Mouse (Mus musculus): ENCODE data around the gene Fyb2. TPM values are rescaled to one million over a fixed set of nuclear protein-coding genes. Genes with fewer than 3 reads are reported as not detected.

The Fyb2 gene
- polyA plus RNA-seq, 2 experiments, result 0.06 to 0.10 TPM

GRCm38 (mm10) chr4:104948886-104949285 is 35.6 kb downstream of the Fyb2 start:
- DNase-seq (ENCODE audit: low read depth in 3 of 3, low spot score in 3 of 3) (no peak), ATAC-seq (ENCODE audit: insufficient read depth) (no peak)
- no peaks in the 10 kb centered on the region for H3K36me3 ChIP-seq (replicated peaks; ENCODE audit: control insufficient read depth, insufficient read depth, low read depth)
- H3K4me2 ChIP-seq (ENCODE audit: low read depth), result no peak overlapping the region
- no peaks in the 10 kb centered on the region for H3K4me1 ChIP-seq (replicated peaks; ENCODE audit: control insufficient read depth in 2 of 2, insufficient read depth in 2 of 2, low read length in 1 of 2)
- no peak overlapping the region for H3K4me3 ChIP-seq (ENCODE audit: insufficient read depth in 1 of 2, low read depth in 2 of 2, low read length in 2 of 2)
- no peak overlapping the region for H3K27ac ChIP-seq
- H3K9ac ChIP-seq (replicated peaks), result no peak overlapping the region
- WGBS (ENCODE audit: insufficient replicate concordance), result 54% methylated on average over 4 of the region's 4 CpGs
- H3K27me3 ChIP-seq (ENCODE audit: control insufficient read depth, insufficient read depth, low read length), result no peaks in the 10 kb centered on the region
- TF ChIP-seq CTCF (IDR thresholded peaks at IDR 0.05; ENCODE audit: low read depth) (no peak), EP300 (IDR thresholded peaks at IDR 0.05; ENCODE audit: low read depth) (no peak)
- H3K9me3 ChIP-seq (ENCODE audit: control insufficient read depth, low read length), result no peaks in the 10 kb centered on the region

GRCm38 (mm10) chr4:104949304-104949703 is 36.0 kb downstream of the Fyb2 start:
- no peak for TF ChIP-seq CTCF (IDR thresholded peaks at IDR 0.05; ENCODE audit: low read depth)
- no peak for TF ChIP-seq EP300 (IDR thresholded peaks at IDR 0.05; ENCODE audit: low read depth)
- 50% methylated on average over 3 of the region's 3 CpGs for WGBS (ENCODE audit: insufficient replicate concordance)
- Histone ChIP-seq H3K9me3 (ENCODE audit: control insufficient read depth, low read length) (no peaks in the 10 kb centered on the region), H3K9ac (replicated peaks) (no peak overlapping the region), H3K27ac (no peak overlapping the region), H3K4me2 (ENCODE audit: low read depth) (no peak overlapping the region), H3K4me1 (replicated peaks; ENCODE audit: control insufficient read depth in 2 of 2, insufficient read depth in 2 of 2, low read length in 1 of 2) (no peaks in the 10 kb centered on the region), H3K36me3 (replicated peaks; ENCODE audit: control insufficient read depth, insufficient read depth, low read depth) (no peaks in the 10 kb centered on the region), H3K27me3 (ENCODE audit: control insufficient read depth, insufficient read depth, low read length) (no peaks in the 10 kb centered on the region), H3K4me3 (ENCODE audit: insufficient read depth in 1 of 2, low read depth in 2 of 2, low read length in 2 of 2) (no peak overlapping the region)
- ATAC-seq (ENCODE audit: insufficient read depth), result no peak
- DNase-seq (ENCODE audit: low read depth in 3 of 3, low spot score in 3 of 3), result no peak

- DNase-seq (ENCODE audit: low read depth in 3 of 3, low spot score in 3 of 3) (no peak), ATAC-seq (ENCODE audit: insufficient read depth) (no peak)
- no peak overlapping the region for H3K4me2 ChIP-seq (ENCODE audit: low read depth)
- no peak overlapping the region for H3K9ac ChIP-seq (replicated peaks)
- WGBS (ENCODE audit: insufficient replicate concordance), result 54% methylated on average over 4 of the region's 4 CpGs
- H3K4me1 ChIP-seq (replicated peaks; ENCODE audit: control insufficient read depth in 2 of 2, insufficient read depth in 2 of 2, low read length in 1 of 2), result no peaks in the 10 kb centered on the region
- no peak for TF ChIP-seq EP300 (IDR thresholded peaks at IDR 0.05; ENCODE audit: low read depth)
- TF ChIP-seq CTCF (IDR thresholded peaks at IDR 0.05; ENCODE audit: low read depth), result no peak
- no peaks in the 10 kb centered on the region for H3K36me3 ChIP-seq (replicated peaks; ENCODE audit: control insufficient read depth, insufficient read depth, low read depth)
- no peaks in the 10 kb centered on the region for H3K9me3 ChIP-seq (ENCODE audit: control insufficient read depth, low read length)
- H3K4me3 ChIP-seq (ENCODE audit: insufficient read depth in 1 of 2, low read depth in 2 of 2, low read length in 2 of 2), result no peak overlapping the region
- no peaks in the 10 kb centered on the region for H3K27me3 ChIP-seq (ENCODE audit: control insufficient read depth, insufficient read depth, low read length)
- no peak overlapping the region for H3K27ac ChIP-seq
Measured at GRCm38 (mm10) chr4:104951280-104951878, 38.1 kb downstream of the Fyb2 start.

- no peaks in the 10 kb centered on the region for H3K27me3 ChIP-seq (ENCODE audit: control insufficient read depth, insufficient read depth, low read length)
- no peak overlapping the region for H3K9ac ChIP-seq (replicated peaks)
- WGBS (ENCODE audit: insufficient replicate concordance), result 51% methylated on average over 7 of the region's 7 CpGs
- H3K36me3 ChIP-seq (replicated peaks; ENCODE audit: control insufficient read depth, insufficient read depth, low read depth), result no peaks in the 10 kb centered on the region
- no peak overlapping the region for H3K4me2 ChIP-seq (ENCODE audit: low read depth)
- TF ChIP-seq EP300 (IDR thresholded peaks at IDR 0.05; ENCODE audit: low read depth), result no peak
- no peak for TF ChIP-seq CTCF (IDR thresholded peaks at IDR 0.05; ENCODE audit: low read depth)
- no peak overlapping the region for H3K4me3 ChIP-seq (ENCODE audit: insufficient read depth in 1 of 2, low read depth in 2 of 2, low read length in 2 of 2)
- DNase-seq (ENCODE audit: low read depth in 3 of 3, low spot score in 3 of 3) (no peak), ATAC-seq (ENCODE audit: insufficient read depth) (no peak)
- H3K9me3 ChIP-seq (ENCODE audit: control insufficient read depth, low read length), result no peaks in the 10 kb centered on the region
- no peaks in the 10 kb centered on the region for H3K4me1 ChIP-seq (replicated peaks; ENCODE audit: control insufficient read depth in 2 of 2, insufficient read depth in 2 of 2, low read length in 1 of 2)
- no peak overlapping the region for H3K27ac ChIP-seq
Measured at GRCm38 (mm10) chr4:104956691-104957090, 43.4 kb downstream of the Fyb2 start.

- H3K4me1 ChIP-seq (replicated peaks; ENCODE audit: control insufficient read depth in 2 of 2, insufficient read depth in 2 of 2, low read length in 1 of 2), result no peaks in the 10 kb centered on the region
- DNase-seq (ENCODE audit: low read depth in 3 of 3, low spot score in 3 of 3) (no peak), ATAC-seq (ENCODE audit: insufficient read depth) (no peak)
- H3K9me3 ChIP-seq (ENCODE audit: control insufficient read depth, low read length), result no peaks in the 10 kb centered on the region
- WGBS (ENCODE audit: insufficient replicate concordance), result 63% methylated on average over 5 of the region's 5 CpGs
- H3K36me3 ChIP-seq (replicated peaks; ENCODE audit: control insufficient read depth, insufficient read depth, low read depth), result no peaks in the 10 kb centered on the region
- no peaks in the 10 kb centered on the region for H3K27me3 ChIP-seq (ENCODE audit: control insufficient read depth, insufficient read depth, low read length)
- no peak overlapping the region for H3K9ac ChIP-seq (replicated peaks)
- H3K4me2 ChIP-seq (ENCODE audit: low read depth), result no peak overlapping the region
- H3K27ac ChIP-seq, result no peak overlapping the region
- TF ChIP-seq CTCF (IDR thresholded peaks at IDR 0.05; ENCODE audit: low read depth), result no peak
- TF ChIP-seq EP300 (IDR thresholded peaks at IDR 0.05; ENCODE audit: low read depth), result no peak
- H3K4me3 ChIP-seq (ENCODE audit: insufficient read depth in 1 of 2, low read depth in 2 of 2, low read length in 2 of 2), result no peak overlapping the region
Measured at GRCm38 (mm10) chr4:104961431-104961830, 48.2 kb downstream of the Fyb2 start.
